Mouse (Mus musculus): ENCODE measurements at regions not wholly inside any gene's neighbourhood (a gene's known extent, or its start where the extent isn't known, plus 50 kb on each side); places are given as distances from the start of the nearest gene placed in this dataset.
A peak's percentile ranks its signal among the peaks of the same experiment; 100 is the strongest.

DNA sequence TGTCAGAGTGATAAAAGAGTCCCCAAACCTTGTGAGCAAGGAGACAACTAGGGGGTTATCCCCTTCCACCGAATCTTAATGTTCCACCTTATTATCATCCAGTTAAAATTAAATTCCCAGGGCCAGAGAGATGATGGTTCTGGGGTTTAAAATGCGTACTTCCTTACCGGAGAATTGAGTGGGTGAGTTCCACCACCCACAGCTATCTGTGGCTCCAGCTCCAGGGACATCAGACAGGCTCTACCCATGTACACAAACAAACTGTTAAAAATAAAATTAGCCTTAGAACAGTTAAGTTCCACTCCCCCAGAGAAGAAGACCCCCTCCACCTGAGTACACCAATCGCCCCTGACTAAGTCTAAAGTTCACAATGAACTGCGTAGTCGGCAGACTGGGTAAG is 52.0 kb upstream of the Mgat5 start:
- ATAC-seq (replicated peaks in 1 of 2; ENCODE audit: insufficient read depth in 1 of 2, low FRiP score in 2 of 2, low TSS enrichment in 1 of 2, low read depth in 1 of 2, poor library complexity in 2 of 2, severe bottlenecking in 2 of 2): no peak

- no peak for ATAC-seq (replicated peaks in 1 of 2; ENCODE audit: insufficient read depth in 1 of 2, low FRiP score in 2 of 2, low TSS enrichment in 1 of 2, low read depth in 1 of 2, poor library complexity in 2 of 2, severe bottlenecking in 2 of 2)
Observed at GRCm38 (mm10) chr1:127135521-127135920, 69.3 kb upstream of the Mgat5 start.

- no peak for ATAC-seq (replicated peaks in 1 of 2; ENCODE audit: insufficient read depth in 1 of 2, low FRiP score in 2 of 2, low TSS enrichment in 1 of 2, low read depth in 1 of 2, poor library complexity in 2 of 2, severe bottlenecking in 2 of 2)
Observed at GRCm38 (mm10) chr1:127131871-127132270, 72.9 kb upstream of the Mgat5 start.

DNA sequence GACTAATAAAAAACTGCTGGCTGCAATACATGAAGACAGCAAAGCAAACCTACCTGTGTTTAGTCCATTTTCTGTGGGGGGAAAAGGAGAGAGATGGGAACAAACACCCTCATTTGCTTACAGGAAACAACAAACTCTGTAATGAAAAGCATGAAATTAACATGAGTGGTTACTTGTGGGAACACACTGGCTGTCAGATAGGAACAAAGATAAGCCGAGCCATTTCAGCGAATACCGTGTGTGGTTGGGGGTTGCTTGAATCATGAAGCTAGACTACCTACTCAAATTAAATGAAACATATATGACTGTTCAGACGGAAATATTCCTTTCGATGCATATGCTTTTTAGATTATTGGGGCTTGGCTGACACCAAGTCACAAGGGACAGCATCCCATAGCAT is 80.0 kb upstream of the Mgat5 start:
- ATAC-seq (replicated peaks in 1 of 2; ENCODE audit: insufficient read depth in 1 of 2, low FRiP score in 2 of 2, low TSS enrichment in 1 of 2, low read depth in 1 of 2, poor library complexity in 2 of 2, severe bottlenecking in 2 of 2): no peak

- peak; percentile 88 to 90 for ATAC-seq (replicated peaks in 1 of 2; ENCODE audit: insufficient read depth in 1 of 2, low FRiP score in 2 of 2, low TSS enrichment in 1 of 2, low read depth in 1 of 2, poor library complexity in 2 of 2, severe bottlenecking in 2 of 2)
Observed at GRCm38 (mm10) chr1:127118019-127118418, 86.8 kb upstream of the Mgat5 start.

- no peak for ATAC-seq (replicated peaks in 1 of 2; ENCODE audit: insufficient read depth in 1 of 2, low FRiP score in 2 of 2, low TSS enrichment in 1 of 2, low read depth in 1 of 2, poor library complexity in 2 of 2, severe bottlenecking in 2 of 2)
Observed at GRCm38 (mm10) chr1:127107485-127107884, 97.3 kb upstream of the Mgat5 start.

- ATAC-seq (replicated peaks in 1 of 2; ENCODE audit: insufficient read depth in 1 of 2, low FRiP score in 2 of 2, low TSS enrichment in 1 of 2, low read depth in 1 of 2, poor library complexity in 2 of 2, severe bottlenecking in 2 of 2): no peak
Observed at GRCm38 (mm10) chr1:127105861-127106260, 99.0 kb upstream of the Mgat5 start.

GRCm38 (mm10) chr1:127103664-127104063 is 101.2 kb upstream of the Mgat5 start:
- ATAC-seq (replicated peaks in 1 of 2; ENCODE audit: insufficient read depth in 1 of 2, low FRiP score in 2 of 2, low TSS enrichment in 1 of 2, low read depth in 1 of 2, poor library complexity in 2 of 2, severe bottlenecking in 2 of 2): no peak

- no peak for ATAC-seq (replicated peaks in 1 of 2; ENCODE audit: insufficient read depth in 1 of 2, low FRiP score in 2 of 2, low TSS enrichment in 1 of 2, low read depth in 1 of 2, poor library complexity in 2 of 2, severe bottlenecking in 2 of 2)
Observed at GRCm38 (mm10) chr1:127098871-127099420, 105.9 kb upstream of the Mgat5 start.

DNA sequence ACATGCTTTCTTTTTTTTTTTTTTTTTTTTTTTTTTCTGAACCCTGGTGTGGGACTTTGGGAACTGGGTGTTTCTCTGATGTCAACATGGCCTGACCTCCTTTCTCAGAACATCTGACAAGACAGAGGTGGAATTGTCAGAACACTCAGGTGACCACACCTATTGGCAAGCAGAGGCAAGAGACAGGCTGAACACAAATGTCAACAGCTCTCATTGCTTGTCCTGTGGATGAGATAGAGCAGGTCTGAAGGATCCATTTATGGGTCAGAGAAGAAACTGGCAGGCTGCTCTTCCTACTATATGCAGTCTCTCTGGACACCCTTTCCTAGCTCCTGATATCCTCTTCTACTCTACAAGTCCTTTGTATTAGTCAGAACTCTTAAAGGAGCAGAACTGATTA is 117.2 kb upstream of the Mgat5 start:
- ATAC-seq (replicated peaks in 1 of 2; ENCODE audit: insufficient read depth in 1 of 2, low FRiP score in 2 of 2, low TSS enrichment in 1 of 2, low read depth in 1 of 2, poor library complexity in 2 of 2, severe bottlenecking in 2 of 2): no peak

GRCm38 (mm10) chr1:127085988-127086387 is 118.8 kb upstream of the Mgat5 start:
- no peak for ATAC-seq (replicated peaks in 1 of 2; ENCODE audit: insufficient read depth in 1 of 2, low FRiP score in 2 of 2, low TSS enrichment in 1 of 2, low read depth in 1 of 2, poor library complexity in 2 of 2, severe bottlenecking in 2 of 2)

- ATAC-seq (replicated peaks in 1 of 2; ENCODE audit: insufficient read depth in 1 of 2, low FRiP score in 2 of 2, low TSS enrichment in 1 of 2, low read depth in 1 of 2, poor library complexity in 2 of 2, severe bottlenecking in 2 of 2): no peak
Observed at GRCm38 (mm10) chr1:127083761-127084308, 121.0 kb upstream of the Mgat5 start.

DNA sequence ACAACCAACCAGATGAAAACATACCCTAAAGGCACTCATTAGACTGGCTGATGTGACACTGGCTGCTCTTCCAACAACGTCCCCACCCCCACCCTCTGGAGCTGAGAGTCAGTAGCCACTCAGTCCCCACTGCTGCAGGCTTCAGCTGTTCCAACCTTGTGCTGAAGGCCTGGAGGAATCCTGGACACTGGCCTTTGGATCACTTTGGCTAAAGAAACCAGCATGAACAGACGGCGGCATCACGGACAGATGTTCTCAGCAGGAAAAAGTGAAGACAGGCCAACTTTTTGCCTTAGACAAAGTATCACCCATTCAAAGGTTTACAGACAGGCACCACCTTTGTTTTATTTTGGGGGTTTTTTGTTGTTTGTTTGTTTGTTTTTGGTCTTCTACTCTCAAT is 125.8 kb upstream of the Mgat5 start:
- ATAC-seq (replicated peaks in 1 of 2; ENCODE audit: insufficient read depth in 1 of 2, low FRiP score in 2 of 2, low TSS enrichment in 1 of 2, low read depth in 1 of 2, poor library complexity in 2 of 2, severe bottlenecking in 2 of 2): no peak

GRCm38 (mm10) chr1:127062430-127062829 is 142.4 kb upstream of the Mgat5 start:
- ATAC-seq (replicated peaks in 1 of 2; ENCODE audit: insufficient read depth in 1 of 2, low FRiP score in 2 of 2, low TSS enrichment in 1 of 2, low read depth in 1 of 2, poor library complexity in 2 of 2, severe bottlenecking in 2 of 2): no peak

GRCm38 (mm10) chr1:127045711-127046420 is 158.9 kb upstream of the Mgat5 start:
- no peak for ATAC-seq (replicated peaks in 1 of 2; ENCODE audit: insufficient read depth in 1 of 2, low FRiP score in 2 of 2, low TSS enrichment in 1 of 2, low read depth in 1 of 2, poor library complexity in 2 of 2, severe bottlenecking in 2 of 2)

DNA sequence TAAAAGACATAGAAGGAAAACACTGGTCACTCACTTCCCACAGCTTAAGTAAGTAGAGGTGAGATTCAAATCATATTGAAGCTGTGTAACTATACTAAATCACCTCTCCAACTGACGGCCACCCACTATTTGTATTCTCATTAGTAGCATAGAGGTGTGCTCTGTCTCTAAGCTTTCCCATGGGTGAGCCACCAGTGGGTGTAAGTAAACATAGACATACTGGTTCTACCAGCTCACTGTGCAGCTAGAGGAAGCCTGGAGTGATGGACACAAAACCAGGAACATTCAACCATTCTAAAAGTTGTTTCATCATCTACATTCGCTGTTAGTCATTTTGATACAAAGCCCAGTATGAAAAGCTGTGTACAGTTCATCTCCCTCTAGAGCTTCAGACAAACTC is 170.1 kb upstream of the Mgat5 start:
- no peak for ATAC-seq (replicated peaks in 1 of 2; ENCODE audit: insufficient read depth in 1 of 2, low FRiP score in 2 of 2, low TSS enrichment in 1 of 2, low read depth in 1 of 2, poor library complexity in 2 of 2, severe bottlenecking in 2 of 2)

DNA sequence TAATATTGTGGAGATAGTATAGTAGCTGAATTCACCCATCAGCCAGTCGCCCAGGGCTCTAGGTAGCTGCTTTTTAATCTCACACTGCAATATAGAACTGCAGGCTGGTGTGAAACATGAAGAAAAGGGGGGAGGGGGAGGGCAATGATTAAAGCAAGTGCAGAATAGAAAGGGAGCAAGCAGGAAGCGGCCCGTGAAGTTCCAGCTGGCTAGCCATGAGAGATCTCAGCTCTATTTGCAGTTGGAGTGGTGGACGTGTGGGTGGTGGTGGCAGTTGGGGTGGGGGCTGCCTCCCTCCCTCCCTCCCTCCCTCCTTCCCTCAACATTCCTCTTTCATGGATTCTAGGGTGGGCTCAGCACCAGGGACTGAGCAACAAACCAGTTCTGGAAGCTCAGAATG is 173.3 kb upstream of the Mgat5 start:
- ATAC-seq (replicated peaks in 1 of 2; ENCODE audit: insufficient read depth in 1 of 2, low FRiP score in 2 of 2, low TSS enrichment in 1 of 2, low read depth in 1 of 2, poor library complexity in 2 of 2, severe bottlenecking in 2 of 2): no peak

- ATAC-seq (replicated peaks in 1 of 2; ENCODE audit: insufficient read depth in 1 of 2, low FRiP score in 2 of 2, low TSS enrichment in 1 of 2, low read depth in 1 of 2, poor library complexity in 2 of 2, severe bottlenecking in 2 of 2): no peak
Observed at GRCm38 (mm10) chr1:127028872-127029497, 175.8 kb upstream of the Mgat5 start.

DNA sequence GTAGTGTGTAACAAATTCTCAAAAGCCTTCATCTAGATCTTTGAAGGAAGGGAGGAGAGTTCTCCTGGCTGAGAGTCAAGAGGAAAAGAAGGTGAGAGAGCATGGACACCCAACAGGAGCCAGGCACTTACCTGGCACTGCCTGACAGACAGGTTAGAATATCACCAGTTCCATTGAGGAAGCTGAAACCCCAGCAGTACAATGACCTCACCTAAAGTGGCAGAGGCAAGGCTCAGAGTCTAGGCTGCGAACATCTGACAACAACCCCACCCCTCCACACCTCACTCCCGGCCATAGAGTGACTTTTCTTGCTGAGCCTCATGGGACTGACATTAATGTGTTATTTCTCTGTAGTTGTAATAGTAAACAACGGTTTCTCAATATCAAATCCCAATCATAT is 181.7 kb upstream of the Mgat5 start:
- no peak for ATAC-seq (replicated peaks in 1 of 2; ENCODE audit: insufficient read depth in 1 of 2, low FRiP score in 2 of 2, low TSS enrichment in 1 of 2, low read depth in 1 of 2, poor library complexity in 2 of 2, severe bottlenecking in 2 of 2)

Measured in hematopoietic stem cell, adult 5-6 weeks (primary cell).